Mouse (Mus musculus): ENCODE measurements around the gene BC052040. TPM values are rescaled to one million over a fixed set of nuclear protein-coding genes. Genes with fewer than 3 reads are reported as not detected.

The BC052040 gene
- polyA plus RNA-seq, 1 experiment from 2014 or later, result 18.3 TPM

DNA sequence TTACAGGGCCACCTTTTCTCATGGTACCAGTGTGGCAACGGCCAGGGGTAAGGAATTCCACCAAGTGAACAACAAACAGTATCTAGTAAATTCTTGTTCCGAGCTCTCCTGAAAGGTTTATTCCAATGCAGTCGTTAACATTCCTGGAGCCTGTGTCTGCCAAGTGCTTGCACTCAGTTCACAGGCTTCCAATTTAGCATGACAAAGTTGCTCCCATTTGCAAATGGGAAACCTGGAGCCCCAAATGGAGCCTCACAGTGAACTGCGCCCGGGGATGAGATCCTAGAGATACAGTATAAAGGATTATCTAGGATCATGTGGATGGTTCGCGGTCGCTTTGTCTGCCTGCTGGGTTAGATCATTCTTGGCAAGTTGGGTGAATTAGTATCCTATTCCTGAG, 141.9 kb downstream of the BC052040 start:
- peak; percentile 50 for ATAC-seq
- H3K4me2 ChIP-seq (ENCODE audit: low read length), result 0 out of 2 replicates have a peak overlapping the region, but pooled peaks have one; percentile 16
- no peak overlapping the region for H3K9ac ChIP-seq (replicated peaks; ENCODE audit: low read depth, low read length)
- peaks cover 7% of the 10 kb centered on the region; the same call in 1 of the 2 replicates for H3K9me3 ChIP-seq (ENCODE audit: control insufficient read depth, low read length)
- H3K4me1 ChIP-seq (replicated peaks; ENCODE audit: control insufficient read depth, insufficient read depth, low read length), result peaks cover 43% of the 10 kb centered on the region
- WGBS, result 8% methylated on average over 8 of the region's 8 CpGs
- peak overlapping the region; percentile 53; the same call in 1 of the 2 replicates for H3K27ac ChIP-seq (ENCODE audit: low read length)
- no peak overlapping the region for H3K4me3 ChIP-seq (replicated peaks; ENCODE audit: low read length)
- H3K36me3 ChIP-seq (ENCODE audit: control insufficient read depth, insufficient read depth), result peaks cover 2% of the 10 kb centered on the region; the same call in 1 of the 2 replicates
- H3K27me3 ChIP-seq (replicated peaks; ENCODE audit: control insufficient read depth, insufficient read depth, low read length), result no peaks in the 10 kb centered on the region

DNA sequence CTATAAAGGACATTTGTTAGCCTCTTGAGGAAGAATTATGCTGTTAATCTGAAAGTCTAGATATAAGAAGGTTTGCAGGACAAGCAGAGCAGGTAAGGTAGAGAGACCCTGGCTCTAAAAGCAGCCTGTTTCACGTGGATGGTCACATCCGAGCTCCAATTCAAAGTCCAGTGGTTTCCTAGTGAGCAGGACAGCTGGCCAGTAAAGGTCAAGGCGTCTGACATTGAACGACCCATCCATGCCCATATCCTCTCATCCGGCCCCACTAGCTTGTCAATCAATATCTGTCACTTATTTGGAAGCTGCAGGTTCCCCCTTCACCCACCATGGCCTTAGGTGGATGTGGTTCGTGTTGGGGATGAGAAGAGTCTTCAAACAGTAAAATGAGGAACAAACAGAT, 142.7 kb downstream of the BC052040 start:
- Histone ChIP-seq H3K27me3 (replicated peaks; ENCODE audit: control insufficient read depth, insufficient read depth, low read length) (no peaks in the 10 kb centered on the region), H3K9ac (replicated peaks; ENCODE audit: low read depth, low read length) (peak overlapping the region; percentile 25; the same call in 1 of the 2 replicates), H3K4me3 (replicated peaks; ENCODE audit: low read length) (no peak overlapping the region), H3K27ac (ENCODE audit: low read length) (peak overlapping the region; percentile 86), H3K4me1 (replicated peaks; ENCODE audit: control insufficient read depth, insufficient read depth, low read length) (peaks cover 43% of the 10 kb centered on the region), H3K36me3 (ENCODE audit: control insufficient read depth, insufficient read depth) (peaks cover 2% of the 10 kb centered on the region; the same call in 1 of the 2 replicates), H3K9me3 (ENCODE audit: control insufficient read depth, low read length) (peaks cover 7% of the 10 kb centered on the region; the same call in 1 of the 2 replicates), H3K4me2 (ENCODE audit: low read length) (no peak overlapping the region)
- WGBS, result 26% methylated on average over 6 of the region's 6 CpGs
- ATAC-seq, result no peak

DNA sequence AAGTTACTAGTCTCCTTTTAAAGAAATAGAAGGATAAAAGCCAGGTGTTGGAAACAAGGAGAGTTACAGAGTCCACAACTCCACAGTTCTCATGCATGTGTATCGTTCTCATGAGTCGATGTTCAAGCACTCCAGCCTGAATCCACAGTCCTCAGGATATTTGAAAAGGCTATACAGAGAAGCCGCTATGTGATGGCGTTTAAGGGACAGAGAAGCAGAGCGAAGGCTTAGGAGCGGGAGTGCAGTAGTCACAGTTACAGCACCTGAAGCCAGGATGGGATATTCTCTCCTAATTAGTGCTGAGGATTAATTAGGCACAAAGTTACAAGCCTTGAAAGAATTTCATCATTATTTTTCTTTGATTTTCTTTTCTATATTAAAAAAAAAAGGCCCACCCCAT, 143.2 kb downstream of the BC052040 start:
- 13% methylated on average over 6 of the region's 6 CpGs for WGBS
- Histone ChIP-seq H3K27me3 (replicated peaks; ENCODE audit: control insufficient read depth, insufficient read depth, low read length) (no peaks in the 10 kb centered on the region), H3K4me2 (ENCODE audit: low read length) (peak overlapping the region; percentile 16; the same call in 1 of the 2 replicates), H3K9me3 (ENCODE audit: control insufficient read depth, low read length) (peaks cover 5% of the 10 kb centered on the region; the same call in 1 of the 2 replicates), H3K27ac (ENCODE audit: low read length) (peak overlapping the region; percentile 86), H3K4me3 (replicated peaks; ENCODE audit: low read length) (no peak overlapping the region), H3K36me3 (ENCODE audit: control insufficient read depth, insufficient read depth) (no peaks in the 10 kb centered on the region), H3K9ac (replicated peaks; ENCODE audit: low read depth, low read length) (peak overlapping the region; percentile 25; the same call in 1 of the 2 replicates), H3K4me1 (replicated peaks; ENCODE audit: control insufficient read depth, insufficient read depth, low read length) (peaks cover 43% of the 10 kb centered on the region)
- ATAC-seq, result no peak

GRCm38 (mm10) chr2:115725503-115725902, 144.0 kb downstream of the BC052040 start:
- peak; percentile 91 for ATAC-seq
- Histone ChIP-seq H3K27me3 (replicated peaks; ENCODE audit: control insufficient read depth, insufficient read depth, low read length) (no peaks in the 10 kb centered on the region), H3K36me3 (ENCODE audit: control insufficient read depth, insufficient read depth) (no peaks in the 10 kb centered on the region), H3K4me3 (replicated peaks; ENCODE audit: low read length) (no peak overlapping the region), H3K9me3 (ENCODE audit: control insufficient read depth, low read length) (0 out of 2 replicates have a peak, but pooled peaks cover 1% of the 10 kb centered on the region), H3K4me1 (replicated peaks; ENCODE audit: control insufficient read depth, insufficient read depth, low read length) (peaks cover 45% of the 10 kb centered on the region), H3K27ac (ENCODE audit: low read length) (peak overlapping the region; percentile 53), H3K4me2 (ENCODE audit: low read length) (no peak overlapping the region; the same call in 1 of the 2 replicates), H3K9ac (replicated peaks; ENCODE audit: low read depth, low read length) (no peak overlapping the region)
- WGBS, result 7% methylated on average over 6 of the region's 6 CpGs

DNA sequence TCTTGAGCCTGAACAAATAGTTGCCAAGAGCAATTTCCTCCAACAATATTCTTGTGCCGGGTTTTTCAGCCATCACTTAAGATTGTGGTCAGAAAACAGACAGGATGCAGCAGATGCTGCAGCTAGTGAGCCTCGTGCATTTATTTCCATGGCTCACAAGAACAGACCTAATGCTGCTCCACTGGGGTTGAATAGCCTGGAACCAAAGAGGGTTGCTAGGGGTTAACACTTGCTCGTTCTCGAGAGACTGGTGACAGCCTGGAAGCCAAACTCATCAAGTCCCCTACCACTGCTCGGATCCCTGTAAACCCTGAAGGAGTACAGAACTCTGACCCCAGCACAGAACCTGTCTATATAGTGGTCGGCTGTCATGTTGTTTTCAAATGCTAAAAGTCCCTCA, 144.4 kb downstream of the BC052040 start:
- Histone ChIP-seq H3K36me3 (ENCODE audit: control insufficient read depth, insufficient read depth) (no peaks in the 10 kb centered on the region), H3K27me3 (replicated peaks; ENCODE audit: control insufficient read depth, insufficient read depth, low read length) (no peaks in the 10 kb centered on the region), H3K4me3 (replicated peaks; ENCODE audit: low read length) (no peak overlapping the region), H3K4me2 (ENCODE audit: low read length) (peak overlapping the region; percentile 27; the same call in 1 of the 2 replicates), H3K9me3 (ENCODE audit: control insufficient read depth, low read length) (no peaks in the 10 kb centered on the region), H3K9ac (replicated peaks; ENCODE audit: low read depth, low read length) (no peak overlapping the region), H3K4me1 (replicated peaks; ENCODE audit: control insufficient read depth, insufficient read depth, low read length) (peaks cover 45% of the 10 kb centered on the region), H3K27ac (ENCODE audit: low read length) (peak overlapping the region; percentile 76)
- peak; percentile 76 for ATAC-seq
- 11% methylated on average over 6 of the region's 6 CpGs for WGBS

DNA sequence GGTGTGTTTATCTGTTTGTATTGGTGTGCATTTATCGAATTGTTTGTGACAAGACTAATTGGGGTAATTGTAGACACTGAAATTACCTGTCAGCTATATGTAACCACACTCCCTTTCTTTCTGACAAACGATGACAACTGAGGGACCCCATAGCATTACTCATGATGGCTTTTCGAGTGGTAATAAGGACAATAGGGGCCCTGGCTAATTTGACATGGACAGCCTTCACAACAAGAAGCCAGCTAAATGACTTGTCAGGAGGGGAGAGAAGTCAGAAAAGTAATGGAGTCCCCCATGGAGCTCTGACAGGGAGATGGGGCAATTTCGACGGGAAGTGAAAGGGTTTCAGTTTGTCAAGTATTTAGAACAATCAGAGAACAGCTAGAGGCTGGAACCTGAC, 145.3 kb downstream of the BC052040 start:
- Histone ChIP-seq H3K36me3 (ENCODE audit: control insufficient read depth, insufficient read depth) (no peaks in the 10 kb centered on the region), H3K27me3 (replicated peaks; ENCODE audit: control insufficient read depth, insufficient read depth, low read length) (no peaks in the 10 kb centered on the region), H3K4me3 (replicated peaks; ENCODE audit: low read length) (no peak overlapping the region), H3K4me2 (ENCODE audit: low read length) (no peak overlapping the region), H3K27ac (ENCODE audit: low read length) (peak overlapping the region; percentile 76), H3K4me1 (replicated peaks; ENCODE audit: control insufficient read depth, insufficient read depth, low read length) (peaks cover 45% of the 10 kb centered on the region), H3K9me3 (ENCODE audit: control insufficient read depth, low read length) (no peaks in the 10 kb centered on the region), H3K9ac (replicated peaks; ENCODE audit: low read depth, low read length) (no peak overlapping the region)
- WGBS, result 22% methylated on average over 5 of the region's 5 CpGs
- no peak for ATAC-seq

- no peak overlapping the region for H3K9ac ChIP-seq (replicated peaks; ENCODE audit: low read depth, low read length)
- no peak overlapping the region for H3K4me3 ChIP-seq (replicated peaks; ENCODE audit: low read length)
- WGBS, result 92% methylated on average over 6 of the region's 6 CpGs
- no peaks in the 10 kb centered on the region for H3K27me3 ChIP-seq (replicated peaks; ENCODE audit: control insufficient read depth, insufficient read depth, low read length)
- no peaks in the 10 kb centered on the region for H3K36me3 ChIP-seq (ENCODE audit: control insufficient read depth, insufficient read depth)
- peaks cover 30% of the 10 kb centered on the region for H3K4me1 ChIP-seq (replicated peaks; ENCODE audit: control insufficient read depth, insufficient read depth, low read length)
- no peaks in the 10 kb centered on the region for H3K9me3 ChIP-seq (ENCODE audit: control insufficient read depth, low read length)
- ATAC-seq, result no peak
- H3K4me2 ChIP-seq (ENCODE audit: low read length), result no peak overlapping the region
- no peak overlapping the region for H3K27ac ChIP-seq (ENCODE audit: low read length)
These were observed 147.1 kb downstream of the BC052040 start for GRCm38 (mm10) chr2:115728627-115729026.

DNA sequence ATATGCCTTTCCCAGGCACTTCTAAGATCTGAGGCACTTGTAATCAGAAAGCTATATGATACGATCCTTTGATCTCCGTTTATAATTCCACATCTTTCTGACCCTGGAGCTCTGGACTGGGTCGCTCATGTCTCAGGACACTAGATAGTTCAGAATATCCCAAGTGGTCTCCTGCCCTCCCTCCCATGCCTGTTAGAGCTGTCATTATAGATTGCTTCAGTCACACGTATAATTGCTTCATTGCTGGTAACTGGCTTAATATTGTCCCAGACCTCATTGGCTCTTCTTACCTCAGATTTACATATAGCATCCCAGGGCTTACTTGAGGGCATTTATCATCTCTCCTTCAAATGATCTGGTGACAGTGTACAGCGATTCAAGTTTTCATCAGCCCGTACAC, 149.0 kb downstream of the BC052040 start:
- Histone ChIP-seq H3K9me3 (ENCODE audit: control insufficient read depth, low read length) (no peaks in the 10 kb centered on the region), H3K4me2 (ENCODE audit: low read length) (no peak overlapping the region), H3K36me3 (ENCODE audit: control insufficient read depth, insufficient read depth) (no peaks in the 10 kb centered on the region), H3K9ac (replicated peaks; ENCODE audit: low read depth, low read length) (no peak overlapping the region), H3K27ac (ENCODE audit: low read length) (no peak overlapping the region), H3K4me1 (replicated peaks; ENCODE audit: control insufficient read depth, insufficient read depth, low read length) (peaks cover 18% of the 10 kb centered on the region), H3K27me3 (replicated peaks; ENCODE audit: control insufficient read depth, insufficient read depth, low read length) (no peaks in the 10 kb centered on the region), H3K4me3 (replicated peaks; ENCODE audit: low read length) (no peak overlapping the region)
- no peak for ATAC-seq
- WGBS, result 81% methylated on average over 6 of the region's 6 CpGs

DNA sequence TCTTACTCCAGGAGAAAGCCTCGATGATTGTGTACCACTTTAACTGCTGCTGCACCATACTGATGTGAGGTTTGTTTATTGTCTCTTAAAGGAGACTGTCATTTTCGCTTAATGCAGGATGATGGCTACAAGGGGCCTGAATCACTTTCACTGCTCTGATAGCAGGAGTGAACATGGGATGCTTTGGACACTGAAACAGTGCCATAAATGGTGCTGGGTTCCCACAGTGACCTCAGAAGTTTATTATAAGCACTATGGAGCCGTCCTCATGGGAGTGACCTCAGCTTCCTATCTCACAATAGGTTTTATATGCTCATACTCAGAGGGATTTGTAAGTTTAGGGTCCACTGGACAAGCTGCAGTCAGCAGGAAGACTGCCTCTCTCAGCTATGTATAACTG, 149.7 kb downstream of the BC052040 start:
- peaks cover 13% of the 10 kb centered on the region for H3K4me1 ChIP-seq (replicated peaks; ENCODE audit: control insufficient read depth, insufficient read depth, low read length)
- WGBS, result 75% methylated on average over 3 of the region's 3 CpGs
- no peak for ATAC-seq

DNA sequence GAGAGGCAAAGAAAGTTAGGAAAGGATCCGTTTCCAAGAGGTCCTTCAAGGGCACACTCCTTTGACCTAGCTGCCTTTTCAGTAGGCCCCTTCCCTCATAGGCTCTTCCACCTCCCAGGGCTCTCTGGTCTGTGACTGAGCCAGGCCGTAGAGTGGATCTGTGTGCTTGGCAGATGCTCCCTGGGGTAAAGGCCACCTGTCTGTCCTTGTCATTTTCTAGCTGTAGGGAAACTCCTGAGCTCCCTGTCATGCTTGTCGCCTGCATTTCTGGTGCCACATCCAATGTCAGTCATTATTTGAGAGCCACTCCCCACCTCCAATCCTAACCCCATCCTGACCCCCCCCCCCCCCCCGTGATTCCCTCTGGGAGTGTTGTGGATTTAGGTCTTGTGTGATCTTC, 151.1 kb downstream of the BC052040 start:
- WGBS, result 94% methylated on average over 4 of the region's 4 CpGs

More for the DNA sequence above, 149.7 kb downstream of the BC052040 start:
- no peaks in the 10 kb centered on the region for H3K36me3 ChIP-seq (ENCODE audit: control insufficient read depth, insufficient read depth)
- no peak overlapping the region for H3K4me3 ChIP-seq (replicated peaks; ENCODE audit: low read length)
- no peaks in the 10 kb centered on the region for H3K27me3 ChIP-seq (replicated peaks; ENCODE audit: control insufficient read depth, insufficient read depth, low read length)
- H3K4me2 ChIP-seq (ENCODE audit: low read length), result no peak overlapping the region
- H3K9ac ChIP-seq (replicated peaks; ENCODE audit: low read depth, low read length), result no peak overlapping the region
- H3K27ac ChIP-seq (ENCODE audit: low read length), result no peak overlapping the region
- H3K9me3 ChIP-seq (ENCODE audit: control insufficient read depth, low read length), result no peaks in the 10 kb centered on the region

More for the DNA sequence above, 151.1 kb downstream of the BC052040 start:
- Histone ChIP-seq H3K9ac (replicated peaks; ENCODE audit: low read depth, low read length) (no peak overlapping the region), H3K4me2 (ENCODE audit: low read length) (no peak overlapping the region), H3K9me3 (ENCODE audit: control insufficient read depth, low read length) (no peaks in the 10 kb centered on the region), H3K4me3 (replicated peaks; ENCODE audit: low read length) (no peak overlapping the region), H3K4me1 (replicated peaks; ENCODE audit: control insufficient read depth, insufficient read depth, low read length) (0 out of 2 replicates have a peak, but pooled peaks cover 3% of the 10 kb centered on the region), H3K27ac (ENCODE audit: low read length) (no peak overlapping the region), H3K27me3 (replicated peaks; ENCODE audit: control insufficient read depth, insufficient read depth, low read length) (no peaks in the 10 kb centered on the region), H3K36me3 (ENCODE audit: control insufficient read depth, insufficient read depth) (no peaks in the 10 kb centered on the region)
- ATAC-seq, result no peak
